Mouse (Mus musculus) ES-E14 (cell line): Measurements from ENCODE around the gene Mthfd1l. TPM values are rescaled to one million over a fixed set of nuclear protein-coding genes. Genes with fewer than 3 reads are reported as not detected.

Experiments
- DNase-seq: peaks from one replicate; pipeline ENCODE4 v3.0.0-alpha.2; 2013; ENCODE audit warnings: low read depth, low spot score
- H3K27ac ChIP-seq: 2 replicates; pipeline ENCODE4 v1.5.1; 2012; ENCODE audit warnings: low read depth, mild to moderate bottlenecking, low read length, moderate library complexity, mixed read lengths; ENCODE audit not compliant: poor library complexity, insufficient read depth, severe bottlenecking
- H3K36me3 ChIP-seq: 2 replicates; pipeline ENCODE4 v1.6.1; 2012; ENCODE audit warnings: mild to moderate bottlenecking, low read length, moderate library complexity, mixed read lengths; ENCODE audit not compliant: control insufficient read depth, poor library complexity, insufficient read depth, severe bottlenecking
- H3K4me1 ChIP-seq, 2 experiments: fragments of 150-350 bp in 1 of 2; sonication (generic) in 1 of 2; 2 replicates each; pipeline ENCODE4 v1.6.1; 2012; ENCODE audit warnings: low read length in 2 of 2, mild to moderate bottlenecking in 1 of 2, mixed read lengths in 1 of 2; ENCODE audit not compliant: control insufficient read depth in 2 of 2, insufficient read depth in 2 of 2, poor library complexity in 1 of 2
- H3K4me3 ChIP-seq, 2 experiments: fragments of 150-350 bp in 1 of 2; sonication (generic) in 1 of 2; 2 replicates each; pipeline ENCODE4 v1.5.1; 2012; ENCODE audit warnings: low read length in 2 of 2, low read depth in 1 of 2, mild to moderate bottlenecking in 1 of 2, mixed read lengths in 1 of 2; ENCODE audit not compliant: insufficient read depth in 1 of 2, poor library complexity in 1 of 2, severe bottlenecking in 1 of 2
- H3K9ac ChIP-seq: 2 replicates; pipeline ENCODE4 v1.6.1; 2012; ENCODE audit warnings: low read depth, mild to moderate bottlenecking, low read length, mixed read lengths; ENCODE audit not compliant: poor library complexity, insufficient read depth, severe bottlenecking
- H3K9me3 ChIP-seq: fragments of 150-350 bp; sonication (generic); 2 replicates; pipeline ENCODE4 v1.6.1; 2012; ENCODE audit warnings: low read depth, mild to moderate bottlenecking, low read length; ENCODE audit not compliant: control insufficient read depth, insufficient read depth
- CHD2 ChIP-seq: IDR thresholded peaks from 2 replicates; pipeline ENCODE4 v1.6.1; 2014; ENCODE audit warnings: mild to moderate bottlenecking, low read depth, low read length, inconsistent platforms
- HCFC1 ChIP-seq: IDR thresholded peaks from 2 replicates; pipeline ENCODE4 v1.6.1; 2012; ENCODE audit warnings: low read length, inconsistent platforms, borderline replicate concordance; ENCODE audit not compliant: insufficient read depth
- MAFK ChIP-seq: IDR thresholded peaks from 2 replicates; pipeline ENCODE4 v1.6.1; 2014; ENCODE audit warnings: mild to moderate bottlenecking, low read depth, low read length, inconsistent platforms; ENCODE audit not compliant: insufficient read depth
- ZC3H11A ChIP-seq: IDR thresholded peaks from 2 replicates; pipeline ENCODE4 v1.6.1; 2012; ENCODE audit warnings: low read depth, mild to moderate bottlenecking, inconsistent platforms, low read length, borderline replicate concordance
- ZNF384 ChIP-seq: IDR thresholded peaks from 2 replicates; pipeline ENCODE4 v1.6.1; 2012; ENCODE audit warnings: low read depth, low read length, inconsistent platforms
- in situ Hi-C, 2 experiments: fragments of 600-800 bp; cut with MboI; formaldehyde crosslinking; loops; one replicate each; pipeline ENCODE4 v1.15.1; 2025; ENCODE audit warnings: low sequenced_read_pairs in 2 of 2, inconsistent platforms in 1 of 2; ENCODE audit not compliant: unreplicated experiment in 2 of 2
- total RNA-seq: library from RNA; depleted of rRNA; stranded (reverse); fragments of 300-350 nt; gene quantifications from 2 replicates; pipeline ENCODE4 v1.2.3, GENCODE M21; 2012; rRNA removed

Gene Mthfd1l
- total RNA-seq, result 48.5 and 67.0 TPM in 2 replicates

GRCm38 (mm10) chr10:3972981-3973588 lies at the start of gene Mthfd1l:
Mthfd1l (plus strand) TSS chr10:3973118.
- peak within 1 kb of the TSS; percentile 90 for H3K9ac ChIP-seq
- no peaks in the 10 kb centered on the region for H3K36me3 ChIP-seq
- peak; percentile 71 for DNase-seq
- TF ChIP-seq HCFC1 (peak; percentile 49; the same call in 1 of the 2 replicates), ZNF384 (no peak), CHD2 (no peak), MAFK (no peak), ZC3H11A (0 out of 2 replicates have a peak, but pooled peaks have one; percentile 12)
- no peaks in the 10 kb centered on the region for H3K9me3 ChIP-seq
- H3K27ac ChIP-seq, result peak within 1 kb of the TSS; percentile 77
- peaks cover 3 to 23% of the 10 kb centered on the region in 2 experiments for H3K4me1 ChIP-seq
- in situ Hi-C loops, result no loop called here
- H3K4me3 ChIP-seq, result peak within 1 kb of the TSS; percentile 75 to 84

GRCm38 (mm10) chr10:3928008-3928545 lies 44.8 kb upstream of the Mthfd1l start:
- no peak overlapping the region for H3K9ac ChIP-seq
- no peaks in the 10 kb centered on the region for H3K36me3 ChIP-seq
- no peak overlapping the region for H3K4me3 ChIP-seq
- in situ Hi-C loops, result no loop called here
- no peaks in the 10 kb centered on the region for H3K9me3 ChIP-seq
- TF ChIP-seq ZNF384, result no peak
- no peak for TF ChIP-seq MAFK
- no peak for TF ChIP-seq HCFC1
- TF ChIP-seq CHD2, result no peak
- no peak for TF ChIP-seq ZC3H11A
- H3K27ac ChIP-seq, result no peak overlapping the region
- H3K4me1 ChIP-seq, result peaks cover 0 to 9% of the 10 kb centered on the region in 2 experiments; a peak in 1 of 4 replicates
- no peak for DNase-seq

GRCm38 (mm10) chr10:3931831-3932230 lies 41.1 kb upstream of the Mthfd1l start:
- Histone ChIP-seq H3K4me3 (no peak overlapping the region), H3K27ac (no peak overlapping the region), H3K9ac (no peak overlapping the region; the same call in 1 of the 2 replicates), H3K4me1 (peaks cover 0 to 13% of the 10 kb centered on the region in 2 experiments; a peak in 1 of 4 replicates), H3K36me3 (no peaks in the 10 kb centered on the region), H3K9me3 (no peaks in the 10 kb centered on the region)
- in situ Hi-C loops, result no loop called here
- no peak for DNase-seq
- no peak for TF ChIP-seq CHD2
- no peak for TF ChIP-seq MAFK
- TF ChIP-seq HCFC1, result no peak
- TF ChIP-seq ZNF384, result no peak
- no peak for TF ChIP-seq ZC3H11A

GRCm38 (mm10) chr10:3933311-3933940 lies 39.5 kb upstream of the Mthfd1l start:
- peaks cover 0 to 15% of the 10 kb centered on the region in 2 experiments; a peak in 1 of 4 replicates for H3K4me1 ChIP-seq
- H3K9me3 ChIP-seq, result no peaks in the 10 kb centered on the region
- H3K36me3 ChIP-seq, result no peaks in the 10 kb centered on the region
- no peak for DNase-seq
- H3K27ac ChIP-seq, result no peak overlapping the region
- in situ Hi-C loops, result no loop called here
- no peak overlapping the region for H3K4me3 ChIP-seq
- H3K9ac ChIP-seq, result no peak overlapping the region
- no peak for TF ChIP-seq ZNF384
- no peak for TF ChIP-seq CHD2
- no peak for TF ChIP-seq ZC3H11A
- no peak for TF ChIP-seq MAFK
- no peak for TF ChIP-seq HCFC1
